Mouse (Mus musculus): ENCODE measurements at regions not wholly inside any gene's neighbourhood (a gene's known extent, or its start where the extent isn't known, plus 50 kb on each side); places are given as distances from the start of the nearest gene placed in this dataset.

- no peaks in the 10 kb centered on the region for H3K27me3 ChIP-seq (ENCODE audit: control insufficient read depth)
- H3K36me3 ChIP-seq (ENCODE audit: control insufficient read depth) = no peaks in the 10 kb centered on the region
- H3K4me1 ChIP-seq (ENCODE audit: control insufficient read depth) = no peaks in the 10 kb centered on the region
- no peaks in the 10 kb centered on the region for H3K9me3 ChIP-seq (ENCODE audit: control insufficient read depth, low read length)
- TF ChIP-seq GATA1 (IDR thresholded peaks at IDR 0.05; ENCODE audit: low read length) (no peak), TAL1 (IDR thresholded peaks at IDR 0.05; ENCODE audit: low read length) (no peak)
- H3K4me3 ChIP-seq (replicated peaks) = no peak overlapping the region
Measured at GRCm38 (mm10) chr5:146647628-146648380, 62.8 kb upstream of the Gpr12 start.

GRCm38 (mm10) chr5:146644499-146644898 is 59.5 kb upstream of the Gpr12 start:
- TF ChIP-seq GATA1 (IDR thresholded peaks at IDR 0.05; ENCODE audit: low read length) = no peak
- no peak for TF ChIP-seq TAL1 (IDR thresholded peaks at IDR 0.05; ENCODE audit: low read length)
- Histone ChIP-seq H3K9me3 (ENCODE audit: control insufficient read depth, low read length) (no peaks in the 10 kb centered on the region), H3K36me3 (ENCODE audit: control insufficient read depth) (no peaks in the 10 kb centered on the region), H3K4me3 (replicated peaks) (no peak overlapping the region), H3K27me3 (ENCODE audit: control insufficient read depth) (no peaks in the 10 kb centered on the region), H3K4me1 (ENCODE audit: control insufficient read depth) (no peaks in the 10 kb centered on the region)

GRCm38 (mm10) chr5:146641931-146642330 is 56.9 kb upstream of the Gpr12 start:
- peaks cover 13% of the 10 kb centered on the region for H3K9me3 ChIP-seq (ENCODE audit: control insufficient read depth, low read length)
- no peaks in the 10 kb centered on the region for H3K36me3 ChIP-seq (ENCODE audit: control insufficient read depth)
- H3K27me3 ChIP-seq (ENCODE audit: control insufficient read depth) = no peaks in the 10 kb centered on the region
- no peaks in the 10 kb centered on the region for H3K4me1 ChIP-seq (ENCODE audit: control insufficient read depth)
- no peak overlapping the region for H3K4me3 ChIP-seq (replicated peaks)
- TF ChIP-seq TAL1 (IDR thresholded peaks at IDR 0.05; ENCODE audit: low read length) (no peak), GATA1 (IDR thresholded peaks at IDR 0.05; ENCODE audit: low read length) (no peak)

GRCm38 (mm10) chr5:146636859-146637258 is 51.8 kb upstream of the Gpr12 start:
- TF ChIP-seq TAL1 (IDR thresholded peaks at IDR 0.05; ENCODE audit: low read length) (no peak), GATA1 (IDR thresholded peaks at IDR 0.05; ENCODE audit: low read length) (no peak)
- peaks cover 14% of the 10 kb centered on the region for H3K9me3 ChIP-seq (ENCODE audit: control insufficient read depth, low read length)

More at GRCm38 (mm10) chr5:146636859-146637258, 51.8 kb upstream of the Gpr12 start:
- no peaks in the 10 kb centered on the region for H3K36me3 ChIP-seq (ENCODE audit: control insufficient read depth)
- H3K4me1 ChIP-seq (ENCODE audit: control insufficient read depth) = no peaks in the 10 kb centered on the region
- no peak overlapping the region for H3K4me3 ChIP-seq (replicated peaks)
- no peaks in the 10 kb centered on the region for H3K27me3 ChIP-seq (ENCODE audit: control insufficient read depth)

All from erythroblast, embryonic 14.5 days (primary cell).